Mouse (Mus musculus): ENCODE data around the gene Tmem198b.
A peak's percentile ranks its signal among the peaks of the same experiment; 100 is the strongest.

Tmem198b gene

GRCm38 (mm10) chr10:128798676-128799075 is 5.5 kb downstream of the Tmem198b start:
- no peak for DNase-seq (ENCODE audit: low read depth)

GRCm38 (mm10) chr10:128795581-128795980 is 8.6 kb downstream of the Tmem198b start:
- no peak for DNase-seq (ENCODE audit: low read depth)

GRCm38 (mm10) chr10:128794391-128794790 is 9.8 kb downstream of the Tmem198b start:
- no peak for DNase-seq (ENCODE audit: low read depth)

GRCm38 (mm10) chr10:128793258-128793657 is 10.9 kb downstream of the Tmem198b start:
- no peak for DNase-seq (ENCODE audit: low read depth)

- no peak for DNase-seq (ENCODE audit: low read depth)
Observed at GRCm38 (mm10) chr10:128792041-128792440, 12.1 kb downstream of the Tmem198b start.

GRCm38 (mm10) chr10:128790398-128791124 is 13.6 kb downstream of the Tmem198b start, which contains the start of gene Mmp19:
Gene Mmp19 (plus strand): TSS chr10:128790910.
- no peak for DNase-seq (ENCODE audit: low read depth)

GRCm38 (mm10) chr10:128780200-128780599 is 24.0 kb downstream of the Tmem198b start:
- no peak for DNase-seq (ENCODE audit: low read depth)

- no peak for DNase-seq (ENCODE audit: low read depth)
Observed at GRCm38 (mm10) chr10:128779011-128779795, 25.0 kb downstream of the Tmem198b start.

GRCm38 (mm10) chr10:128778441-128778840 is 25.7 kb downstream of the Tmem198b start:
- DNase-seq (ENCODE audit: low read depth): no peak

- DNase-seq (ENCODE audit: low read depth): peak; percentile 41
Observed at GRCm38 (mm10) chr10:128773685-128774084, 30.5 kb downstream of the Tmem198b start.

- peak; percentile 46 for DNase-seq (ENCODE audit: low read depth)
Observed at GRCm38 (mm10) chr10:128772895-128773294, 31.3 kb downstream of the Tmem198b start.
